Mouse (Mus musculus) cortical plate, adult 2 months (tissue): ENCODE data around the gene Stab2. TPM values are rescaled to one million over a fixed set of nuclear protein-coding genes. Genes with fewer than 3 reads are reported as not detected.

Source experiments
- H3K27ac ChIP-seq: fragments of 200-500 bp; 2 replicates; pipeline ENCODE4 v1.5.1; 2012; ENCODE audit warnings: low read length, control low read depth, inconsistent platforms; ENCODE audit not compliant: insufficient read depth
- H3K4me1 ChIP-seq: fragments of 200-500 bp; 2 replicates; pipeline ENCODE4 v1.6.1; 2011; ENCODE audit warnings: low read length; ENCODE audit not compliant: control insufficient read depth, insufficient read depth
- H3K4me3 ChIP-seq: fragments of 200-500 bp; 2 replicates; pipeline ENCODE4 v1.5.1; 2011; ENCODE audit warnings: mild to moderate bottlenecking, low read length, control low read depth; ENCODE audit not compliant: insufficient read depth
- CTCF ChIP-seq: fragments of 200-500 bp; IDR thresholded peaks from 2 replicates; pipeline ENCODE4 v1.5.1; 2011; ENCODE audit warnings: mild to moderate bottlenecking, control low read depth, low read length; ENCODE audit not compliant: insufficient read depth; ENCODE audit errors: extremely low read depth
- POLR2A ChIP-seq: fragments of 200-500 bp; IDR thresholded peaks from 2 replicates; pipeline ENCODE4 v1.6.1; 2011; ENCODE audit warnings: mild to moderate bottlenecking, low read length, control low read depth; ENCODE audit not compliant: insufficient read depth; ENCODE audit errors: extremely low read depth
- polyA plus RNA-seq: library from polyadenylated mRNA; depleted of rRNA; stranded (reverse); fragments of >200 nt; gene quantifications from 2 replicates; pipeline ENCODE4 v1.2.3, GENCODE M21; 2012

The Stab2 gene
- polyA plus RNA-seq, 1 experiment, result 0.23 TPM

GRCm38 (mm10) chr10:86846926-86847467, 160.8 kb downstream of the Stab2 start:
- Histone ChIP-seq H3K27ac (no peak overlapping the region), H3K4me3 (no peak overlapping the region), H3K4me1 (no peaks in the 10 kb centered on the region)
- TF ChIP-seq CTCF, result no peak
- no peak for TF ChIP-seq POLR2A

GRCm38 (mm10) chr10:86842659-86843058, 165.2 kb downstream of the Stab2 start:
- H3K27ac ChIP-seq, result no peak overlapping the region
- no peaks in the 10 kb centered on the region for H3K4me1 ChIP-seq
- no peak overlapping the region for H3K4me3 ChIP-seq
- no peak for TF ChIP-seq CTCF
- TF ChIP-seq POLR2A, result no peak

- TF ChIP-seq CTCF, result no peak
- TF ChIP-seq POLR2A, result no peak
- no peak overlapping the region for H3K4me3 ChIP-seq
- H3K4me1 ChIP-seq, result no peaks in the 10 kb centered on the region
- no peak overlapping the region for H3K27ac ChIP-seq
Observed at GRCm38 (mm10) chr10:86838827-86839226, 169.0 kb downstream of the Stab2 start.

GRCm38 (mm10) chr10:86836784-86837183, 171.0 kb downstream of the Stab2 start:
- H3K4me1 ChIP-seq, result no peaks in the 10 kb centered on the region
- no peak overlapping the region for H3K4me3 ChIP-seq
- no peak for TF ChIP-seq POLR2A
- H3K27ac ChIP-seq, result no peak overlapping the region

GRCm38 (mm10) chr10:86829515-86829914, 178.3 kb downstream of the Stab2 start:
- TF ChIP-seq CTCF, result no peak
- no peak for TF ChIP-seq POLR2A
- H3K27ac ChIP-seq, result no peak overlapping the region

GRCm38 (mm10) chr10:86828221-86829135, 179.3 kb downstream of the Stab2 start:
- no peak overlapping the region for H3K27ac ChIP-seq
- H3K4me1 ChIP-seq, result peaks cover 2% of the 10 kb centered on the region
- H3K4me3 ChIP-seq, result no peak overlapping the region
- TF ChIP-seq CTCF (no peak), POLR2A (no peak)

More at GRCm38 (mm10) chr10:86829515-86829914, 178.3 kb downstream of the Stab2 start:
- Histone ChIP-seq H3K4me3 (no peak overlapping the region), H3K4me1 (peaks cover 2% of the 10 kb centered on the region)

- Histone ChIP-seq H3K4me1 (peaks cover 2% of the 10 kb centered on the region), H3K27ac (no peak overlapping the region)
- TF ChIP-seq POLR2A, result no peak
- no peak for TF ChIP-seq CTCF
Observed at GRCm38 (mm10) chr10:86826929-86827328, 180.9 kb downstream of the Stab2 start.

GRCm38 (mm10) chr10:86825871-86826522, 181.8 kb downstream of the Stab2 start:
- Histone ChIP-seq H3K4me3 (no peak overlapping the region), H3K27ac (no peak overlapping the region), H3K4me1 (peaks cover 4% of the 10 kb centered on the region)
- TF ChIP-seq POLR2A, result no peak
- TF ChIP-seq CTCF, result no peak

More at GRCm38 (mm10) chr10:86826929-86827328, 180.9 kb downstream of the Stab2 start:
- H3K4me3 ChIP-seq, result no peak overlapping the region

- TF ChIP-seq CTCF (no peak), POLR2A (no peak)
- Histone ChIP-seq H3K4me3 (no peak overlapping the region), H3K4me1 (peaks cover 4% of the 10 kb centered on the region), H3K27ac (no peak overlapping the region)
Observed at GRCm38 (mm10) chr10:86824871-86825270, 183.0 kb downstream of the Stab2 start.

- H3K4me1 ChIP-seq, result peaks cover 6% of the 10 kb centered on the region
- H3K27ac ChIP-seq, result no peak overlapping the region
- no peak overlapping the region for H3K4me3 ChIP-seq
- TF ChIP-seq POLR2A (no peak), CTCF (no peak)
Observed at GRCm38 (mm10) chr10:86824093-86824492, 183.7 kb downstream of the Stab2 start.

GRCm38 (mm10) chr10:86821014-86821413, 186.8 kb downstream of the Stab2 start:
- no peak overlapping the region for H3K4me3 ChIP-seq
- no peak for TF ChIP-seq CTCF
- TF ChIP-seq POLR2A, result no peak
- no peak overlapping the region for H3K27ac ChIP-seq
- H3K4me1 ChIP-seq, result peaks cover 8% of the 10 kb centered on the region
